Mouse (Mus musculus) ES-Bruce4 (cell line): ENCODE data around the gene Btnl9.

Source experiments
- CTCF ChIP-seq: IDR thresholded peaks from one replicate; pipeline ENCODE4 v1.8.1; 2011; ENCODE audit warnings: low read depth, low read length
- EP300 ChIP-seq: IDR thresholded peaks from 2 replicates; pipeline ENCODE4 v1.6.1; 2011; ENCODE audit warnings: low read depth, low read length; ENCODE audit not compliant: insufficient read depth
- POLR2A ChIP-seq: IDR thresholded peaks from one replicate; pipeline ENCODE4 v1.8.1; 2011; ENCODE audit warnings: low read length; ENCODE audit not compliant: insufficient read depth

DNA sequence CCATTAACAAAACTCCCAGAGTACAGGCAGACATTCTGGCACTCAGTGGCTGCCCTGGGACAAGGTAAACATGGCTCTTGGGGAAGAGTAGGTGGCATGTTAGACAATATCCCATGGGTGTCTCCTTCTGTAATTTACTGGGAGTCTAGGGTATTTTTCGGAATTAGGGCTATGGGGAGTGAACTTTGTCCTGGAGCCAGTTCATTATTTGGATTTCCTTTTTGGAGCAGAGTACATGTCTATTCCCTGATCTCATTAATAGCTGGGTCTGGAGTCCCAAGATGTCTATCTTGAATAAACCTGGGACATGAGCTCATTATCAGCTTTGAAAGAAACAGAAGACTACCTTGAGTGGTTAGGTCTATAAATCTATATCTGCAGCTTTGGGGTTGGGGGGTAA lies 32.9 kb downstream of the Btnl9 start, which contains the start of gene Olfr1394:
- TF ChIP-seq CTCF (no peak), POLR2A (no peak), EP300 (no peak)
